Mouse (Mus musculus) layer of hippocampus, postnatal 10 days (tissue): ENCODE measurements around the gene Irak3. TPM values are rescaled to one million over a fixed set of nuclear protein-coding genes. Genes with fewer than 3 reads are reported as not detected.

ENCODE experiments used
- DNase-seq, 2 experiments: peaks; one replicate each; pipeline ENCODE4 v3.0.0; 2021; ENCODE audit warnings: low spot score in 2 of 2
- total RNA-seq, 2 experiments: library from RNA; stranded (reverse); gene quantifications; 2 replicates each; pipeline ENCODE4 v1.2.3; 2021

The Irak3 gene
- total RNA-seq, 2 experiments from 2014 or later = 0.22 to 0.64 TPM

DNA sequence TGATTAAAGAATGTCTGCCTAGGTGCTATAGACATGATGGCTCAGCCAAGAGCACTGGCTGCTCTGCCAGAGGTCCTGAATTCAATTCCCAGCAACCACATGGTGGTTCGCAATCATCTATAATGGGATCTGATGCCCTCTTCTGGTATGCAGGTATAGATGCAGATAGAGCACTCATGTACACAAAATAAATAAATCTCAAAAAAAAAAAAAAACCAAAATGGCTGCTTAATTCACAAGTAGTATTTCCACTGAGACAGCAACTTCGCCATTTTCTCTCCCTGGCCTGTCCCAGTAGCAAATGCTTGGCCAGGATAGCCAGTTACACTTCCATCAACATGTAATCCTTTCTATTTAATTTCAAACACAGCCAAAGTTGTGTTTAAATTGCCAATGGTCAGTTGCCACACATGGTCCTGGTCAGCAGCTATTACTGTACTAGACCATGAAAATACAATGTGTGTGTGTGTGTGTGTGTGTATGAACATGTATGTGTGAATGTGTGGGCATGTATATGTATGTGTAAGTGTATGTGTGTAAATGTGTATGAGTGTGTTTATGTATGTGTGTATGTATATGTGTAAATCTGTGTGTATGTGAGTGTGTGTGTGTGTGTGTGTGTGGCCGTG lies 90.1 kb downstream of the Irak3 start:
- DNase-seq = no peak

DNA sequence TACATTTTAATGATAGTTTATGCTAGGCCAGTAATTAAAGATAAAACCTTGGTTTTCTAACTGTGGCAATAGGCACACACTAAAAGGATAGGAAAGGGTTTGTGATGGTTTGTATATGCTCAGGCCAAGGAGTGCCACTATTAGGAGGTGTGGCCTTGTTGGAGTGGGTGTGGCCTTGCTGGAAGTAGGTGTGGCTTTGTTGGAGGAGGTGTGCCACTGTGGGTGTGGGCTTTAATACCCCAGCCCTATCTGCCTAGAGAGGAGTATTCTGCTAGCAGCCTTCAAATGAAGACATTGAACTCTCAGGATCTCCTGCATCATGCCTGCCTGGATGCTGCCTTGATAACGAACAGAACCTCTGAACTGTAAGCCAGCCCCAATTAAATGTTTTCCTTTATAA lies 101.1 kb downstream of the Irak3 start:
- DNase-seq = no peak

DNA sequence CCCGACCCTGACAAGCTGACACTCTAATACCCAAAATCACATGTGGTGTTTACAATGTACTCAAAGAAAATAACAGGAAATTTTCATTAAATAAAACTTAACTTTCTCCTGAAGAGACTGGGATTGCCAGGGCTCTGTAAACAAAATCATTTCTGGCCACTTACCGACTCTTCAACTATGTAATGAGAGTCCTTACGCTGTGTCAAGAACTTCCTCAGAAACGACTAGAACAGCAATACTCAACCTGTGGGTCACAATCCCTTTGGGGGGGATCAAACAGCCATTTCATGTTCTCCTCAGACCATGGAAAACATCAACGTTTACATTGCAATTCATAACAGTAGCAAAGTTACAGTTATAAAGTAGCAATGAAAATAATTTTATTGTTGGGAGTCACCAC lies 104.4 kb downstream of the Irak3 start:
- no peak for DNase-seq

DNA sequence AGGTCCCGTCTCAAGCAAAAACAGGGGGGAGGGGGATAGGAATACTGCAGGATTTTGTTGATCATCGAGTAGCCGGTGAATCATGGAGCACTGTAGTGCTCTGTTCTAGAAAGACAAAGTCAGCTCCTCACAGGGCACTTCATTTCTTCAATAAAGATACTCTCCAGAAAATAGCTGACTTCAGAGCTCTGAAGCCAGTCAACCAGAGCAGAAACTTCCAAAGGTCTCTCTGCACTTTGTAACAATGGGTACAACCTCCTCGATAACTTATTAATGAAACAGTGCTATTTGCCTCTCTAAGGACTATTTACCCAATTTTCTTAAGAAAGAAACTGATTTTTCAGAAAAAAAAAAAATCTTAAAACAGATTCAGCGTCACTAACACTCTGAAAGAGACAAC lies 106.2 kb downstream of the Irak3 start:
- no peak for DNase-seq

DNA sequence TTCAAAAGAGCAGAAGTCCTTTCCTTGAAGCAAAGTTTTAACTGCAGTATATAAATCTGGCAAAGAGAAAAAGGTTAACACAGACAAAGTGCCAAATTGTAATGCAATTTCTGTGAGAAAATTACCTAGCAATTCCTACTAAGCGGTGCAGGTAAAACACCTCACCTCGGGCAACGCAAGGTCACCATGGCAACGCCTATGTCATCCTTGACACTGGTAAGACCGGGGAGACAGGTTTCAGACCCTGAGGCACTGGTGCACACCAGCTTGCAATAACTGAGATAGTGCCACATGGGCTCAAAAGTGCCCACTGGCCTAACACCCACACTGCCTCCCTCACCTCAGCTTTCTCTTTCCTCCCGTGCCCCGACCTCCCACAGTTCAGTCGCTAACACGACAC lies 106.8 kb downstream of the Irak3 start:
- no peak for DNase-seq

DNA sequence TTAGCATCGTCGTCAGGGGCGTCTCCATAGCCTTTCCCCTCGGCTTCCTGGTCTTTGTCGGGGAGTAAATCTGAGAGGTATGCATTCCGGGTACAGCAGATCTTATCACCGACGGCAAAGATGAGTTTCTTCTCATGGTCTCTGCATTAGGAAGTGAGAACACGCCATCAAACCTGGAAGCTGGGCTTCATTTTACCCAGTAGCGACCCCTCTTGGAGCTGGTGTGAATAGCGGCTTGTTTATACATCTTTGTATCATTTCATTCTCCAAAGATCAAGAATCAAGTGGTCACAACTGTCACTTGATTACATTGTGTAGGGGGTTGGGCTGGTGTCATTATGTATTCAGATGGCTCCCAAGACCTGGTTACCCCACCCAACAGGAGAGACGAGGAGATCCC lies 109.4 kb downstream of the Irak3 start:
- no peak for DNase-seq

Other genes with a start within 250 kb of the Irak3 start
- 1 to 10 TPM; 4.1 to 4.2 TPM for gene Helb, start 89.1 kb downstream of the Irak3 start, total RNA-seq
- gene Tmbim4, start 540 bp downstream of the Irak3 start, total RNA-seq = 10 to 100 TPM; 56.2 to 57.1 TPM
- 10 to 100 TPM; 21.5 to 24.2 TPM for gene Llph, start 24.9 kb upstream of the Irak3 start, total RNA-seq